Mouse (Mus musculus): ENCODE measurements around the gene Tia1.

The Tia1 gene

GRCm38 (mm10) chr6:86384692-86385091, 19.3 kb upstream of the Tia1 start:
- DNase-seq (ENCODE audit: extremely low read depth, insufficient read length, low spot score) = no peak

GRCm38 (mm10) chr6:86385362-86386104, 18.5 kb upstream of the Tia1 start:
- DNase-seq (ENCODE audit: extremely low read depth, insufficient read length, low spot score) = no peak

- DNase-seq (ENCODE audit: extremely low read depth, insufficient read length, low spot score) = no peak
Observed at GRCm38 (mm10) chr6:86387313-86387712, 16.7 kb upstream of the Tia1 start.

GRCm38 (mm10) chr6:86388461-86388860, 15.6 kb upstream of the Tia1 start:
- no peak for DNase-seq (ENCODE audit: extremely low read depth, insufficient read length, low spot score)

- no peak for DNase-seq (ENCODE audit: extremely low read depth, insufficient read length, low spot score)
Observed at GRCm38 (mm10) chr6:86391326-86391725, 12.7 kb upstream of the Tia1 start.

GRCm38 (mm10) chr6:86393187-86393586, 10.8 kb upstream of the Tia1 start:
- DNase-seq (ENCODE audit: extremely low read depth, insufficient read length, low spot score) = no peak

- no peak for DNase-seq (ENCODE audit: extremely low read depth, insufficient read length, low spot score)
Observed at GRCm38 (mm10) chr6:86394078-86394720, 9.8 kb upstream of the Tia1 start.

- DNase-seq (ENCODE audit: extremely low read depth, insufficient read length, low spot score) = no peak
Observed at GRCm38 (mm10) chr6:86395021-86395420, 9.0 kb upstream of the Tia1 start.

GRCm38 (mm10) chr6:86395969-86396368, 8.1 kb upstream of the Tia1 start:
- DNase-seq (ENCODE audit: extremely low read depth, insufficient read length, low spot score) = no peak

- peak; percentile 91 for DNase-seq (ENCODE audit: extremely low read depth, insufficient read length, low spot score)
Observed at GRCm38 (mm10) chr6:86396581-86397256, 7.3 kb upstream of the Tia1 start, which contains the start of gene Pcyox1. Pcyox1 (minus strand) TSS chr6:86397154.

- peak; percentile 48 for DNase-seq (ENCODE audit: extremely low read depth, insufficient read length, low spot score)
Observed at GRCm38 (mm10) chr6:86397257-86397980, 6.6 kb upstream of the Tia1 start.

- DNase-seq (ENCODE audit: extremely low read depth, insufficient read length, low spot score) = no peak
Observed at GRCm38 (mm10) chr6:86398986-86399385, 5.0 kb upstream of the Tia1 start.

GRCm38 (mm10) chr6:86399995-86400394, 4.0 kb upstream of the Tia1 start:
- no peak for DNase-seq (ENCODE audit: extremely low read depth, insufficient read length, low spot score)

- peak; percentile 63 for DNase-seq (ENCODE audit: extremely low read depth, insufficient read length, low spot score)
Observed at GRCm38 (mm10) chr6:86400972-86401371, 3.0 kb upstream of the Tia1 start.

GRCm38 (mm10) chr6:86402681-86403607, 1.1 kb upstream of the Tia1 start:
- no peak for DNase-seq (ENCODE audit: extremely low read depth, insufficient read length, low spot score)

GRCm38 (mm10) chr6:86403728-86404099, 305 bp upstream of the Tia1 start:
- no peak for DNase-seq (ENCODE audit: extremely low read depth, insufficient read length, low spot score)

- DNase-seq (ENCODE audit: extremely low read depth, insufficient read length, low spot score) = no peak
Observed at GRCm38 (mm10) chr6:86404996-86405395, 977 bp downstream of the Tia1 start.

- no peak for DNase-seq (ENCODE audit: extremely low read depth, insufficient read length, low spot score)
Observed at GRCm38 (mm10) chr6:86406306-86406705, 2.3 kb downstream of the Tia1 start.

GRCm38 (mm10) chr6:86418711-86419110, 14.7 kb downstream of the Tia1 start:
- DNase-seq (ENCODE audit: extremely low read depth, insufficient read length, low spot score) = no peak

- no peak for DNase-seq (ENCODE audit: extremely low read depth, insufficient read length, low spot score)
Observed at GRCm38 (mm10) chr6:86419239-86419638, 15.2 kb downstream of the Tia1 start.

All from 3134 (cell line).